Mouse (Mus musculus): Measurements from ENCODE around the gene Gpr174. TPM values are rescaled to one million over a fixed set of nuclear protein-coding genes. Genes with fewer than 3 reads are reported as not detected.
"Not testable (repeated sequence)": the region's sequence is repeated elsewhere in the genome, so short reads cannot be mapped to it uniquely, and the experiment has no call there.

Gene Gpr174
- not detected for total RNA-seq (2021)
- long read RNA-seq, experiment 1: 0 reads
- long read RNA-seq, experiment 2: 0 reads

GRCm38 (mm10) chrX:107255486-107256227, at the start of gene Gpr174:
Gene Gpr174 (plus strand): TSS chrX:107255878.
- DNase-seq (ENCODE audit: low spot score in 2 of 2): no peak

GRCm38 (mm10) chrX:107217577-107218090, 38.0 kb upstream of the Gpr174 start:
- no peak for DNase-seq (ENCODE audit: low spot score in 2 of 2)

- DNase-seq (ENCODE audit: low spot score in 2 of 2): no peak
Observed at GRCm38 (mm10) chrX:107224846-107225245, 30.8 kb upstream of the Gpr174 start.

GRCm38 (mm10) chrX:107231214-107231613, 24.5 kb upstream of the Gpr174 start:
- DNase-seq (ENCODE audit: low spot score in 2 of 2): no peak

GRCm38 (mm10) chrX:107234655-107235054, 21.0 kb upstream of the Gpr174 start:
- no peak for DNase-seq (ENCODE audit: low spot score in 2 of 2)

- no peak for DNase-seq (ENCODE audit: low spot score in 2 of 2)
Observed at GRCm38 (mm10) chrX:107236461-107236860, 19.2 kb upstream of the Gpr174 start.

- no peak for DNase-seq (ENCODE audit: low spot score in 2 of 2)
Observed at GRCm38 (mm10) chrX:107250390-107250789, 5.3 kb upstream of the Gpr174 start.

GRCm38 (mm10) chrX:107264619-107265018, 8.9 kb downstream of the Gpr174 start:
- DNase-seq (ENCODE audit: low spot score in 2 of 2): no peak

- no peak for DNase-seq (ENCODE audit: low spot score in 2 of 2)
Observed at GRCm38 (mm10) chrX:107277606-107278005, 21.9 kb downstream of the Gpr174 start.

GRCm38 (mm10) chrX:107284211-107284610, 28.5 kb downstream of the Gpr174 start:
- no peak for DNase-seq (ENCODE audit: low spot score in 2 of 2)

- DNase-seq (ENCODE audit: low spot score in 2 of 2): not testable (repeated sequence)
Observed at GRCm38 (mm10) chrX:107297861-107298260, 42.2 kb downstream of the Gpr174 start.

- DNase-seq (ENCODE audit: low spot score in 2 of 2): no peak
Observed at GRCm38 (mm10) chrX:107298761-107299160, 43.1 kb downstream of the Gpr174 start.

GRCm38 (mm10) chrX:107306492-107306891, 50.8 kb downstream of the Gpr174 start:
- DNase-seq (ENCODE audit: low spot score in 2 of 2): no peak

- no peak for DNase-seq (ENCODE audit: low spot score in 2 of 2)
Observed at GRCm38 (mm10) chrX:107312533-107312932, 56.9 kb downstream of the Gpr174 start.

GRCm38 (mm10) chrX:107325697-107326381, 70.2 kb downstream of the Gpr174 start:
- DNase-seq (ENCODE audit: low spot score in 2 of 2): no peak

GRCm38 (mm10) chrX:107329849-107330248, 74.2 kb downstream of the Gpr174 start:
- no peak for DNase-seq (ENCODE audit: low spot score in 2 of 2)

- no peak for DNase-seq (ENCODE audit: low spot score in 2 of 2)
Observed at GRCm38 (mm10) chrX:107336609-107337008, 80.9 kb downstream of the Gpr174 start.

GRCm38 (mm10) chrX:107341980-107342379, 86.3 kb downstream of the Gpr174 start:
- no peak for DNase-seq (ENCODE audit: low spot score in 2 of 2)

Data from left cerebral cortex, adult 18-20 months (tissue).